Mouse (Mus musculus) stomach, postnatal 0 days (tissue): ENCODE measurements around the gene Pla2g2c. TPM values are rescaled to one million over a fixed set of nuclear protein-coding genes. Genes with fewer than 3 reads are reported as not detected.

ENCODE experiments used
- ATAC-seq: fragments of 200-750 bp; cut with Nextera tagmentation; 2 replicates; pipeline ENCODE4 v1.8.0; 2017; ENCODE audit not compliant: low FRiP score, low TSS enrichment
- DNase-seq: peaks from one replicate; pipeline ENCODE4 v3.0.0-alpha.2; 2016; ENCODE audit warnings: low spot score
- H3K27ac ChIP-seq: fragments of 300-500 bp; sonication (generic); replicated peaks from 2 replicates; pipeline ENCODE4 v1.5.1; 2014; ENCODE audit warnings: mild to moderate bottlenecking, control low read depth
- H3K27me3 ChIP-seq: fragments of 300-500 bp; sonication (generic); 2 replicates; pipeline ENCODE4 v1.6.1; 2014; ENCODE audit warnings: low read length; ENCODE audit not compliant: control insufficient read depth, insufficient read depth
- H3K36me3 ChIP-seq: fragments of 300-500 bp; sonication (generic); 2 replicates; pipeline ENCODE4 v1.6.1; 2014; ENCODE audit warnings: low read length, mixed read lengths; ENCODE audit not compliant: control insufficient read depth, insufficient read depth
- H3K4me1 ChIP-seq: fragments of 300-500 bp; sonication (generic); replicated peaks from 2 replicates; pipeline ENCODE4 v1.6.1; 2014; ENCODE audit warnings: antibody characterized with exemption; ENCODE audit not compliant: control insufficient read depth, insufficient read depth
- H3K4me2 ChIP-seq: fragments of 300-500 bp; sonication (generic); replicated peaks from 2 replicates; pipeline ENCODE4 v1.6.1; 2014; ENCODE audit warnings: low read depth, mild to moderate bottlenecking, control low read depth, moderate library complexity
- H3K4me3 ChIP-seq: fragments of 300-500 bp; sonication (generic); 2 replicates; pipeline ENCODE4 v1.5.1; 2014; ENCODE audit warnings: low read depth, low read length, control low read depth
- H3K9ac ChIP-seq: fragments of 300-500 bp; sonication (generic); 2 replicates; pipeline ENCODE4 v1.6.1; 2014; ENCODE audit warnings: mild to moderate bottlenecking, low read length, control low read depth, mixed read lengths
- H3K9me3 ChIP-seq: fragments of 300-500 bp; sonication (generic); 2 replicates; pipeline ENCODE4 v1.6.1; 2016; ENCODE audit warnings: low read length; ENCODE audit not compliant: control insufficient read depth
- CTCF ChIP-seq: IDR thresholded peaks from 2 replicates; pipeline ENCODE4 v1.5.1; 2016; ENCODE audit warnings: antibody characterized with exemption, low read depth, mild to moderate bottlenecking, moderate library complexity
- EP300 ChIP-seq: optimal IDR thresholded peaks from 2 replicates; pipeline ENCODE3; 2016; ENCODE audit warnings: antibody characterized with exemption
- WGBS: fragments of 180-500 bp; shearing (Covaris S2); extraction: QIAGEN DNeasy Blood & Tissue Kit; methylation state at CpG from one replicate; pipeline ENCODE4 v1.1.7; 2014; 5-methylcytosine and 5-hydroxymethylcytosine counted together
- polyA plus RNA-seq: library from polyadenylated mRNA; unstranded; fragments of >200 nt; fragmentation: Nextera tagmentation; extraction: Ambion mirVana; gene quantifications from 2 replicates; pipeline ENCODE4 v1.2.1, GENCODE M21; 2015

The Pla2g2c gene
- polyA plus RNA-seq, 1 experiment from 2014 or later, result 0.30 TPM

DNA sequence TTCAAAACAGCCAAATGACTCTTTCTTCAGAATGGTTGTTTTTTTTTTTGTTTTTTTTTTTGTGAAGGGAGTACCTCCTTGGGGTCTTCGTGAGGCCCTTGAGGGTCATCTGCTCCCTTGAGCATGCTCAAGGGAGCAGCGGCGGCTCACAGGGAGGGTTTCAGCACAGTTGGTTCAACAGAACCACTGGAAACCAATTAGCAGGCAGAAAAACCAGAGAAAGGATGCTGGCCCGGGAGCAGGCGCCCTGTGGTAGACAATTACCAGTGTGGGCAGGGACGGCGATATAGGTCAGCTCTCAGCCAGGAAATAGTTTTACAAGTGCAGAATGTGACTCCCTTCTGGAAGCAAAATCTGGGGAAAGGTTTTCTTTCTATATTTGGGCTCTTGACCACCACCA, 21.0 kb upstream of the Pla2g2c start:
- Histone ChIP-seq H3K4me2 (no peak overlapping the region), H3K27me3 (no peaks in the 10 kb centered on the region), H3K4me3 (no peak overlapping the region), H3K9ac (no peak overlapping the region), H3K9me3 (no peaks in the 10 kb centered on the region), H3K27ac (no peak overlapping the region), H3K4me1 (no peaks in the 10 kb centered on the region), H3K36me3 (no peaks in the 10 kb centered on the region)
- no peak for TF ChIP-seq EP300
- TF ChIP-seq CTCF, result no peak
- 67% methylated on average over 7 of the region's 7 CpGs for WGBS
- DNase-seq, result no peak
- ATAC-seq, result no peak

GRCm38 (mm10) chr4:138704169-138704568, 20.4 kb upstream of the Pla2g2c start:
- no peak overlapping the region for H3K4me3 ChIP-seq
- H3K9me3 ChIP-seq, result no peaks in the 10 kb centered on the region
- ATAC-seq (no peak), DNase-seq (no peak)
- H3K4me2 ChIP-seq, result no peak overlapping the region
- no peak overlapping the region for H3K9ac ChIP-seq
- H3K4me1 ChIP-seq, result no peaks in the 10 kb centered on the region
- TF ChIP-seq EP300 (no peak), CTCF (no peak)
- H3K27ac ChIP-seq, result no peak overlapping the region
- H3K36me3 ChIP-seq, result no peaks in the 10 kb centered on the region
- H3K27me3 ChIP-seq, result no peaks in the 10 kb centered on the region
- 66% methylated on average over 4 of the region's 4 CpGs for WGBS

- no peaks in the 10 kb centered on the region for H3K36me3 ChIP-seq
- H3K4me1 ChIP-seq, result no peaks in the 10 kb centered on the region
- H3K27me3 ChIP-seq, result no peaks in the 10 kb centered on the region
- no peak overlapping the region for H3K27ac ChIP-seq
- DNase-seq (no peak), ATAC-seq (no peak)
- no peaks in the 10 kb centered on the region for H3K9me3 ChIP-seq
- WGBS, result 92% methylated on average over 7 of the region's 8 CpGs
- no peak overlapping the region for H3K4me2 ChIP-seq
- no peak overlapping the region for H3K9ac ChIP-seq
- TF ChIP-seq CTCF, result no peak
- no peak for TF ChIP-seq EP300
- no peak overlapping the region for H3K4me3 ChIP-seq
Measured at GRCm38 (mm10) chr4:138706620-138707019, 18.0 kb upstream of the Pla2g2c start.

DNA sequence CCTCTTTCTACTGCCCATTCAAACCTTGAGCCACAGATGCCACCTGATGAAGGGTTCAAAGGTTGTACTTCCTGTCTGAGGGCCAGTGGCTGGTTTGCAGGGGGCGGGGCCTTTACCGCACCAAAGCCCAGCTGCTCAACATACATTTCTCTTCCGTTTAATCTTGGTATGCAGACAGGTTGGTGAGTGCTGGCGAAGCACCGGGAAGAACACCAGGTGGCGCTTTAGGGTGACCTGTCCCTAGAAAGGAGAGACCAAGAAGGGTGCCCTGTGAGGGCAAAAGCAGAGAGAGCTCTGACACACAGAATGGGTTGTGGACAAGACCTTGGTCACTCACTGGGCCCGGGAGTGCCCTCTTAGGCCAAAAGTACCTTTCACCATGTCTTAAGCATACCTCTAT, 16.0 kb upstream of the Pla2g2c start:
- no peaks in the 10 kb centered on the region for H3K4me1 ChIP-seq

GRCm38 (mm10) chr4:138709246-138709645, 15.3 kb upstream of the Pla2g2c start:
- no peaks in the 10 kb centered on the region for H3K27me3 ChIP-seq
- H3K27ac ChIP-seq, result no peak overlapping the region
- H3K4me1 ChIP-seq, result no peaks in the 10 kb centered on the region
- no peak overlapping the region for H3K9ac ChIP-seq
- ATAC-seq (no peak), DNase-seq (no peak)
- TF ChIP-seq CTCF (no peak), EP300 (no peak)
- no peaks in the 10 kb centered on the region for H3K36me3 ChIP-seq
- 78% methylated on average over 11 of the region's 11 CpGs for WGBS
- H3K9me3 ChIP-seq, result no peaks in the 10 kb centered on the region
- H3K4me3 ChIP-seq, result no peak overlapping the region
- H3K4me2 ChIP-seq, result no peak overlapping the region

More for the DNA sequence above, 16.0 kb upstream of the Pla2g2c start:
- no peak overlapping the region for H3K4me3 ChIP-seq
- no peaks in the 10 kb centered on the region for H3K9me3 ChIP-seq
- DNase-seq (peak; percentile 84), ATAC-seq (peak; percentile 76)
- no peaks in the 10 kb centered on the region for H3K27me3 ChIP-seq
- H3K36me3 ChIP-seq, result no peaks in the 10 kb centered on the region
- no peak overlapping the region for H3K9ac ChIP-seq
- TF ChIP-seq EP300 (no peak), CTCF (peak; percentile 83)
- 8% methylated on average over 7 of the region's 7 CpGs for WGBS
- no peak overlapping the region for H3K4me2 ChIP-seq
- no peak overlapping the region for H3K27ac ChIP-seq

GRCm38 (mm10) chr4:138709944-138710343, 14.6 kb upstream of the Pla2g2c start:
- Histone ChIP-seq H3K4me1 (no peaks in the 10 kb centered on the region), H3K36me3 (no peaks in the 10 kb centered on the region), H3K4me3 (no peak overlapping the region), H3K27ac (no peak overlapping the region), H3K4me2 (no peak overlapping the region), H3K27me3 (no peaks in the 10 kb centered on the region), H3K9ac (no peak overlapping the region), H3K9me3 (no peaks in the 10 kb centered on the region)
- no peak for DNase-seq
- WGBS, result 75% methylated on average over 7 of the region's 7 CpGs
- ATAC-seq, result no peak
- TF ChIP-seq CTCF (no peak), EP300 (no peak)
